Mouse (Mus musculus) heart, postnatal 0 days (tissue): ENCODE results near the gene Asb4.

Source experiments
- CTCF ChIP-seq: IDR thresholded peaks from 2 replicates; pipeline ENCODE4 v1.5.1; 2016; ENCODE audit warnings: antibody characterized with exemption, control low read depth, low read depth
- EP300 ChIP-seq: IDR thresholded peaks from 2 replicates; pipeline ENCODE4 v1.6.1; 2016; ENCODE audit warnings: antibody characterized with exemption, low read depth

GRCm38 (mm10) chr6:5427033-5427432, 43.8 kb downstream of the Asb4 start:
- no peak for TF ChIP-seq CTCF
- TF ChIP-seq EP300, result no peak
